Mouse (Mus musculus) forebrain, embryonic 11.5 days (tissue): ENCODE data around the gene Scrn2. TPM values are rescaled to one million over a fixed set of nuclear protein-coding genes. Genes with fewer than 3 reads are reported as not detected.

Experiments used
- ATAC-seq: fragments of 200-750 bp; cut with Nextera tagmentation; replicated peaks from 2 replicates; pipeline ENCODE4 v1.8.0; 2017; ENCODE audit warnings: moderate TSS enrichment; ENCODE audit not compliant: low FRiP score
- DNase-seq: peaks from one replicate; pipeline ENCODE4 v3.0.0-alpha.2; 2017; ENCODE audit warnings: low spot score
- H3K27ac ChIP-seq: fragments of 300-500 bp; sonication (generic); 2 replicates; pipeline ENCODE4 v1.5.1; 2014; ENCODE audit warnings: low read depth, low read length
- H3K27me3 ChIP-seq: fragments of 300-500 bp; sonication (generic); 2 replicates; pipeline ENCODE4 v1.6.1; 2014; ENCODE audit warnings: mild to moderate bottlenecking, low read length, mixed read lengths; ENCODE audit not compliant: control insufficient read depth, insufficient read depth
- H3K36me3 ChIP-seq: fragments of 300-500 bp; sonication (generic); 2 replicates; pipeline ENCODE4 v1.6.1; 2014; ENCODE audit warnings: mild to moderate bottlenecking, low read length, moderate library complexity, mixed read lengths; ENCODE audit not compliant: control insufficient read depth, insufficient read depth
- H3K4me1 ChIP-seq: fragments of 300-500 bp; sonication (generic); replicated peaks from 2 replicates; pipeline ENCODE4 v1.6.1; 2014; ENCODE audit warnings: low read length, mixed read lengths; ENCODE audit not compliant: control insufficient read depth, insufficient read depth
- H3K4me2 ChIP-seq: fragments of 300-500 bp; sonication (generic); 2 replicates; pipeline ENCODE4 v1.6.1; 2014; ENCODE audit warnings: low read depth, mild to moderate bottlenecking, low read length, moderate library complexity, mixed read lengths; ENCODE audit not compliant: severe bottlenecking
- H3K4me3 ChIP-seq: fragments of 300-500 bp; sonication (generic); 2 replicates; pipeline ENCODE4 v1.5.1; 2014; ENCODE audit warnings: low read depth, low read length
- H3K9ac ChIP-seq: fragments of 300-500 bp; sonication (generic); 2 replicates; pipeline ENCODE4 v1.6.1; 2014; ENCODE audit warnings: low read length
- H3K9me3 ChIP-seq: fragments of 300-500 bp; sonication (generic); 2 replicates; pipeline ENCODE4 v1.6.1; 2016; ENCODE audit warnings: low read length, mixed read lengths; ENCODE audit not compliant: control insufficient read depth
- WGBS: fragments of 180-500 bp; shearing (Covaris S2); extraction: QIAGEN DNeasy Blood & Tissue Kit; methylation state at CpG from one replicate; pipeline ENCODE4 v1.1.7; 2014; 5-methylcytosine and 5-hydroxymethylcytosine counted together
- polyA plus RNA-seq: library from polyadenylated mRNA; unstranded; fragments of >200 nt; fragmentation: Nextera tagmentation; extraction: Ambion mirVana; gene quantifications from 2 replicates; pipeline ENCODE4 v1.2.1, GENCODE M21; 2014

Scrn2 gene
- polyA plus RNA-seq, 1 experiment from 2014 or later = 31.6 TPM

DNA sequence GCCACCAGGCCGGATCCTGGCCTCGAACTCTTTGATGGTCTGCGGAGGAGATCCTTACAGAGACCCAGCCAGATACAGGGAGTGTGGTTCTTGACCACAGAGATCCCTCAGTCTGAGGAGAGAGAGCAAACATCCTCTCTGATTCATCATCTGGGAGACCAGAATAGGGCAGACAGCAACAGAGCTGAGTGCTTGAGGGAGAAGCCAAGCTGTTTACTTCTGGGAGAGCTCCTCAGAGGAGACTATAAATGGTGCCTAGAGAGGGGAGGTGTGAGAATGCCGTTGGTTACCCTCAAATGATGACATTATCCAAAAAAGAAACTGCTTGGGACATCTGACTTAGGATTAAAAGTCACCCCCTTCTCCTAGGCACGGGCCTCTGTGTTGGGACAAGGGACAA, 38.2 kb upstream of the Scrn2 start:
- no peak overlapping the region for H3K27ac ChIP-seq
- peaks cover 9% of the 10 kb centered on the region; the same call in 1 of the 2 replicates for H3K4me1 ChIP-seq
- H3K4me2 ChIP-seq = no peak overlapping the region
- no peak overlapping the region for H3K9ac ChIP-seq
- DNase-seq (no peak), ATAC-seq (no peak)
- H3K9me3 ChIP-seq = no peaks in the 10 kb centered on the region; the same call in 1 of the 2 replicates
- no peak overlapping the region for H3K4me3 ChIP-seq
- 84% methylated on average over 5 of the region's 5 CpGs for WGBS
- H3K27me3 ChIP-seq = peaks cover 2% of the 10 kb centered on the region; the same call in 1 of the 2 replicates
- no peaks in the 10 kb centered on the region for H3K36me3 ChIP-seq

DNA sequence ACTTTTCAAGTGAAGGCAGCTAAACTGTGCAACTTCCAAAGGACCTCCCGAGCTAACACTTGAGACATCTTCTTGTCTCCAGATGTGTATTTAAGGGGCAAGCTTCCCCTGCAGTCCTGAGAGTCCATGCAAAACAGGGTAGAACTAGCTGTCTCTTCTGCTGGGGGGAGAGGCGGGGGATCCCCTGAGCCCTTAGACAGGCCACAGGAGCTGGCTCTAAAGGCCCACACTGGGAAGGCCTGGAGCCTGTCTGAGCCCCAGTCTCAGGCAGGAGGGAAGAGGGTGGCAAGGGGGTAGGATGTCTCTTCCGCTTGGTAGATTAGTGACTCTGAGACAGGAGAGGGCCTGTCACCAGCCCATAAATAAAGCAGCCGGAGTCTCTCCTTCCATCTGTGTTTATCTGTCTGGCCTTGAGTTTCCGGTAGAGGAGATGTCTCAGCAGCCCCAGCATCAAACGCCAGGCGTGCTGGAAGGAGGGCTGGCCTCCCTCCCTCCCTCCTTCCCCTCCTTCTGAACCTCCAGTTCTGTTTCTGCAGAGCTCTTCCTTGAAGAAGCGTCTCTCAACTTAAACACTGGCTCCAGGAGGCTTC, 36.9 kb upstream of the Scrn2 start:
- Histone ChIP-seq H3K27ac (no peak overlapping the region), H3K9ac (no peak overlapping the region), H3K36me3 (no peaks in the 10 kb centered on the region), H3K4me3 (no peak overlapping the region), H3K4me2 (no peak overlapping the region), H3K9me3 (no peaks in the 10 kb centered on the region; the same call in 1 of the 2 replicates), H3K27me3 (no peaks in the 10 kb centered on the region; the same call in 1 of the 2 replicates), H3K4me1 (peaks cover 17% of the 10 kb centered on the region)
- no peak for DNase-seq
- 61% methylated on average over 8 of the region's 8 CpGs for WGBS
- no peak for ATAC-seq

DNA sequence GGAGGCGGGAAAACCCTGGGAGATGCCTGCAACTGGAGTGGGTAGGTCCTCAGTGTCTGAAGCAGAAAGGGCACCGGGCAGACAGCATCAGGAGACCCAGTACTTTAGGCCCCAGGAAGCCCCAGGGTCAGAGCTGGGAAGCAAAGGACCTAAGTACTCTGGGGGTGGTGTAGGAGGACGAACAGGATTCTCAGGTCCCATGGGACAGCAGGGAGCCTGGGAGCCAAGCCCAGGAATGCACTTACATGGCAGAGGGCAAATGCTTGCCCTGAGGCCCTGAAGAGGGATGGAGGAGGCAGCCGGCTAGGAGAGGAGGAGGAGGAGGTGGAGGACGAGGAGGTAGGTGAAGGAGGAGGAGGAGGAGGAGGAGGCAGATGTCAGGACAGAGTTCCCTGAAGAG, 34.7 kb upstream of the Scrn2 start:
- H3K4me1 ChIP-seq = peaks cover 16% of the 10 kb centered on the region

DNA sequence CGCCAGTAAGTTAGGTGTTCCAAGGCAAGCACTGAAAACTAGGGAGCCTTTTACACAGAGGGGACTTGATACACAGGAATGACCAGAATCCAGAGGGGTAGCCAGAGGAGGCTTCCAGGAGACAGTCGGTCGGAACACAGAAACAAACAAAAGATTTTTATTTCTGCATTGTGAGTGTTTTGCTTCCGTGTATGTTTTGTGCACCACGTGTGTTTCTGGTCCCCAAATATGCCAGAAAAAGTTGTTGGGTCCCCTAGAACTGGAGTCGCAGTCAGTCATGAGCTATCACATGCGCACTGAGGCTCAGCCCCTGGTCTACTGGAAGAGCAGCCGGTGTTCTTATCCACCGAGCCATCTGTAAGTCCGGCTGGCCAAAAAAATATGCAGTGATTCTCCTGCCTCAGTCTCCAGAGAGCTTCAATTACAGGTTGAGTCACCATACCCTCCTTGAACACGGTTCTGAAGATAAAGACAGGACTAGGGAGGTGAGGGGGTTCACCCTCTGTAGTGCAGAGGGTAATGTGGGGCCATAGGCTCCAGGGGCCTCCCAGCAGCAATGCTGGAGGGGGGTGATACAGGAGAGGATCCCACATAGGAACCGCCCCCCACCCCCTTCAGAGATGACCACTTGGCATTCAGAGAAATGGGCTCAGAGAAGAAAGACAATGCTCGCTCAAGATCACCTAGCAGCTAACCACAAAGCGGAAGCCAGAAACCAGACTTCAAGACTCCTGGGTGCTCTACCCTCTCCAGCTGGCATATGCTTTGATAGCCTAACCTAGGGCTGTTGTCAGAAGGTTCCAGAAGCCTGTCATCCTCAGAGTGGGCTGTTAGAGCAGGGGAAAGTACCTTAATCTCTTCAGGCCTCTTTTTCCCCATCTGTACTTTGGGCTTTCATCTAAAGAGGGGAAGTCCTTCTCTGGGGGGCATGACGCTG, 33.6 kb upstream of the Scrn2 start:
- ATAC-seq (no peak), DNase-seq (no peak)
- Histone ChIP-seq H3K4me3 (no peak overlapping the region), H3K27me3 (no peaks in the 10 kb centered on the region; the same call in 1 of the 2 replicates), H3K4me1 (peaks cover 21% of the 10 kb centered on the region), H3K9ac (no peak overlapping the region), H3K27ac (no peak overlapping the region), H3K36me3 (no peaks in the 10 kb centered on the region), H3K9me3 (no peaks in the 10 kb centered on the region), H3K4me2 (no peak overlapping the region)
- 78% methylated on average over 15 of the region's 15 CpGs for WGBS

More for the DNA sequence above, 34.7 kb upstream of the Scrn2 start:
- DNase-seq = no peak
- H3K9me3 ChIP-seq = no peaks in the 10 kb centered on the region
- WGBS = 23% methylated on average over 5 of the region's 5 CpGs
- H3K9ac ChIP-seq = no peak overlapping the region
- H3K4me3 ChIP-seq = no peak overlapping the region
- no peak for ATAC-seq
- H3K4me2 ChIP-seq = no peak overlapping the region
- no peaks in the 10 kb centered on the region for H3K36me3 ChIP-seq
- no peaks in the 10 kb centered on the region; the same call in 1 of the 2 replicates for H3K27me3 ChIP-seq
- no peak overlapping the region for H3K27ac ChIP-seq

DNA sequence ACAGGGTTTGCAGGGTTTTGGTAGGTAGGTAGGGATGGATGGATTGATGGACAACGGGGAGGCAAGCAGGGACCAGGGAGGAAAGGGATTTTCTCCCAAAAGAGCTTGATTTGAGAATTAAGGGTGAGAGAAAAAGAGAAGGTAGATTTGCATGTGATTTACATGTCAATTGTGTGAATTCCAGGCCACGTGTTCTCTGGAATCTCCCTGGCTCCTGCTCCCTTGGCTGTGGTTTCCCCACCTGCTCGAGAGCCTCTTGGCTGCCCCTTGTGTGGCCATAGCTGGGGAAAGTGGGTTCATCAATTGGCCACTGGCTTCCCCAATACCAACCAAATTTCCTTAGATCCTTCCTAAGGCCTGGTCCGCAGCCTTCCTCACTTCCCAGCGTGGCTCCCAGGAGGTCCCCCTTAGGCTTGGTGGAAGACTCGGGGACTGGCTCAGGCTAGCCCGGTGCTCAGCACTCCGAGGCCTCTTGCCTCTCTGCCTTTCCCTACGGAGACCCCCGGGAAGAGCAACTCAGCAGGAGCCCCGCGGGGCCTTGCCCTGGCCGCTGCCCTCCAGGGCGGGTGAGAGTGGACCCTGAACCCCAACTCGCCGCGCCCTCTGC, 32.9 kb upstream of the Scrn2 start:
- H3K9me3 ChIP-seq = no peaks in the 10 kb centered on the region
- H3K4me2 ChIP-seq = peak overlapping the region; percentile 63
- H3K4me1 ChIP-seq = peaks cover 24% of the 10 kb centered on the region
- ATAC-seq (peak; percentile 75), DNase-seq (no peak)
- H3K27me3 ChIP-seq = no peaks in the 10 kb centered on the region; the same call in 1 of the 2 replicates
- peak overlapping the region; percentile 25 for H3K4me3 ChIP-seq
- peak overlapping the region; percentile 70 for H3K9ac ChIP-seq
- WGBS = 4% methylated on average over 17 of the region's 17 CpGs
- no peaks in the 10 kb centered on the region for H3K36me3 ChIP-seq
- H3K27ac ChIP-seq = peak overlapping the region; percentile 50; the same call in 1 of the 2 replicates

DNA sequence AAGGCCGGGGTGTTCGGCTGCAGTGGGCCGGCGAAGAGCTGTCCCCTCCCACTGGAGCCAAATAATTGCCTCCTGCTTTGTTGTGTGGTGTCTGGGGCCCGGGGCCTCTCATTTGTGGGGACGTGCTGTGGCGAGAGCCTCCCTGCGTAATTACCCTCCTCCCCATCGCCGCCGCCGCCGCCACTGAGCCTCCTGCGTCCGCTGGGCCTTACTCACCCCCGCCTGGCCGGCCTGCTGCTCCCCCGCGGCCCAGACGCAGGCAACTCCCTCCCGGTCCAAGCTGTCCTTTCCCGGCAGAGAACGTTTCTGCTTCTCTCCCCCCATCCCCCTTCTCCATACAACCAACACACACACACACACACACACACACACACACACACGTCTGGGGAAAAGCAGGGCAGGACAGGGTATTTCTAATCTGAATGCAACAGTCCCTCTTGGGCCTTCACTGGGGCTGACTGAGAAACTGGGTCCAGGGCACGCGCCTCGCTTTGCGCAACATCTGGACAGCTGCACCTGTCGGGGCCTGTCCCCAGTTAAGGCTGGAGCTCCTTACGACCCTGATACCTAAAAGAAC, 32.3 kb upstream of the Scrn2 start:
- H3K27me3 ChIP-seq = no peaks in the 10 kb centered on the region; the same call in 1 of the 2 replicates
- ATAC-seq (peak; percentile 79), DNase-seq (peak; percentile 83)
- H3K27ac ChIP-seq = peak overlapping the region; percentile 50; the same call in 1 of the 2 replicates
- peak overlapping the region; percentile 70 for H3K9ac ChIP-seq
- H3K9me3 ChIP-seq = no peaks in the 10 kb centered on the region
- WGBS = 1% methylated on average over 27 of the region's 30 CpGs
- peak overlapping the region; percentile 25 for H3K4me3 ChIP-seq
- peak overlapping the region; percentile 63 for H3K4me2 ChIP-seq
- H3K4me1 ChIP-seq = peaks cover 24% of the 10 kb centered on the region
- H3K36me3 ChIP-seq = no peaks in the 10 kb centered on the region

DNA sequence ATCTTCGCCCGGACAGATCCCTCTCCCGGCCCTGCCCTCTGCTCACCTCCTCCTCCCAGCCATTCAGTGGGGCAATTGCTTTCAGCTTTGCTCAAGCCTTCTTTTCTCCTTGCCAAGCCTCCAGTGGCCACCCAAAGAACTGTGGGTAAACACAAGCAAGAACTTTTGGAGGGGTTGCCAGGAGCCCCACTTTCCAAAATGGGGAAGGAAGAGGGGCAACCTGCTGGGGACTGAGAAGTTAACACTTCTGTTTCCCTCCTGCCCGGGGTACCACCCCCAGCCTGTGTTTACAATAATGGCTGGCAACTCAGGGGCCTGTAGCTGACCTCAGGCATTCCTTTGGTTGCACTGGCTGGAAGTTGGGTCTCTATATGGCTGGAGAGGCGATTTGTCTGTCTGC, 26.6 kb upstream of the Scrn2 start:
- no peaks in the 10 kb centered on the region; the same call in 1 of the 2 replicates for H3K27me3 ChIP-seq
- no peaks in the 10 kb centered on the region for H3K36me3 ChIP-seq
- no peaks in the 10 kb centered on the region for H3K9me3 ChIP-seq
- H3K4me3 ChIP-seq = no peak overlapping the region
- no peak overlapping the region for H3K27ac ChIP-seq
- WGBS = 52% methylated on average over 5 of the region's 5 CpGs
- H3K4me1 ChIP-seq = peaks cover 10% of the 10 kb centered on the region; the same call in 1 of the 2 replicates
- H3K4me2 ChIP-seq = no peak overlapping the region
- ATAC-seq (no peak), DNase-seq (no peak)
- H3K9ac ChIP-seq = 0 out of 2 replicates have a peak overlapping the region, but pooled peaks have one; percentile 3
